Mouse (Mus musculus): ENCODE measurements around the gene Gimap7.

DNA sequence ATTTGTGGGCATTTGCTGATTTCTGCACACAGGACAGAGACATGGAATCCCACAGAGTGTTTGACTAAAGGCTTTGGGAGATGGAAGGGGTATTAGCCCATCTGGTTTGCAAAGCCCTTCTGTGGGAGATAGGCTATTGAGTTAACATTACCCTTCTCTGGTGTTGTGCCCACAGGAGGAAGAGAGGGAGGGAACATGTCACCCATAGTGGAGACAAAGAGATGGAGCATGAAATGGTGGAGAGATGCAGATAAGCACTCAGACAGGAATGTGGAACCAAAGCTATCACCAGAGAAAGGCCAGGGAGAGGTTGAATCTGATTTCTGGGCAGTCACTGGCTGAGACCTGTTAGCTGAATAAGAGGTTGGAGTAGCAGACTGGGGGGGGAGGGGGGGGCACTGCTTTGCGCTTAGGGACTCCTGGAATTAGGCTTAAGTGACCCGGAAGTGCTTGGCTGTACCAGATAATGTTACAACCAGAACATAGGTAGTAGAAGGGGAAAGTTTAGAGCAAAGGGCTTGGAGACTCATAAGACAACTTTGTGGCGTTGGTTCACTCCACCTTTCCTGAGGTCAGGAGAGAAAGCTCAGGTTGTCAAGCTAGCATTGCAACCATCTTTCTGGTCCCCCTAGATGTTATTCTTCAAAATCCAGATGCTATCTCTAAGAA, 22.2 kb downstream of the Gimap7 start:
- TF ChIP-seq CTCF (IDR thresholded peaks at IDR 0.05; ENCODE audit: low read depth, low read length) (no peak), POLR2A (IDR thresholded peaks at IDR 0.05; ENCODE audit: extremely low read depth, insufficient read depth, low read length) (no peak)
